Mouse (Mus musculus): ENCODE measurements at regions not wholly inside any gene's neighbourhood (a gene's known extent, or its start where the extent isn't known, plus 50 kb on each side); places are given as distances from the start of the nearest gene placed in this dataset.

DNA sequence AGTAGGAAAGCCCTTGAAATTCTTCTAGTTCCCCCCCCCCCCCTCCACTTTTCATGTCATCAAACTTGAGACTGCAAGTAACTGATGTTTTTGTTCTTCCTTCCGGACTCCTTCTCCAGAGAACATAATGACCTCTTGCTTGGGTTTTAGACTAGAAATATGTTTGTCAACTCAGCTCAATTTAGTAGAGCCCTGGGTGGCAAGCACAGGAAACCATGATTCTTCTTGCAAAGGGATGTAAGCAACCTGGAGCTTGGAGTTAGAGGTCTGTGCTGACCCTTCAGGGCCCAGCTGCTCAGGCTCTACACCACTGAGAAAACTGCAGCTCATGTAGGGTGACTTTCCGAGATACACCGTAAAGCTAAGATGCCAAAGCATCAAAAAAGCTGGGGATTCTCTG is 127.2 kb upstream of the Meis1 start:
- DNase-seq (ENCODE audit: low spot score): no peak

DNA sequence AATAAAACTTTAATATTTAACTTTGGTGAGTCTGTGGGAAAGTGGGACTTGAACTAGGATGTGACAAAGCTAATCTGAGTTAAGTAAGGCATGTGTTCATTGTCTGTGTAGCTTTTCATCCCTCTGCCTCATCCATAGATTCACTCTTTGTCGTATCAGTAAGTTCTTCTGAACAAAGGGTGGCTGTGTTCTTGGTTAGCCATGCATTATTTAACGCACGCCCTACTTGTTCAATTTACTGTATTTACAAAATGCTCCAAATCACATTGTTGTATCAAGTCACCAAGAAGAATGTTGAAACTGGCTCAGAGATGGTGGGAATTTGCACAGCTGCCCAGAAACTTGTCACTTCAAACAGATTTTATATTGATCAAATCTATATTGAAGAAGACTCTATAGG is 132.2 kb upstream of the Meis1 start:
- DNase-seq (ENCODE audit: low spot score): no peak

DNA sequence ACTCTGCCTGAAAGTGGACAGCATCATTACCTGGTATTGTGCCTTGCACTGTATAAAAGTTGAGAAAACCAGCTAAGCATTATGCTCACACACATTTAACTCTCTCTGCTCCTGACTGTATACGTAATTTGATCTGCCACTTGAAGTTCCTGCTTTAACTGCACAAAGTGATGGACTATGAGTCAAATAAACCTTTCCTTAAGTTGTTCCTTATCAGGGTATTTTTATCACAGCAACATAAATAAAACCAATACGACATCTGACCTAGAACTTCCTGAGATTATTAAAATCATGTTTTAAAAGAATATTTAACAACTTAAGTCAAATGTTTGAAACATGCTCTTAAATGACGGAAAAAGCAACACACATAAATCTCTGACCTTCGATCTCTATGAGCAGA is 134.9 kb upstream of the Meis1 start:
- DNase-seq (ENCODE audit: low spot score): no peak

DNA sequence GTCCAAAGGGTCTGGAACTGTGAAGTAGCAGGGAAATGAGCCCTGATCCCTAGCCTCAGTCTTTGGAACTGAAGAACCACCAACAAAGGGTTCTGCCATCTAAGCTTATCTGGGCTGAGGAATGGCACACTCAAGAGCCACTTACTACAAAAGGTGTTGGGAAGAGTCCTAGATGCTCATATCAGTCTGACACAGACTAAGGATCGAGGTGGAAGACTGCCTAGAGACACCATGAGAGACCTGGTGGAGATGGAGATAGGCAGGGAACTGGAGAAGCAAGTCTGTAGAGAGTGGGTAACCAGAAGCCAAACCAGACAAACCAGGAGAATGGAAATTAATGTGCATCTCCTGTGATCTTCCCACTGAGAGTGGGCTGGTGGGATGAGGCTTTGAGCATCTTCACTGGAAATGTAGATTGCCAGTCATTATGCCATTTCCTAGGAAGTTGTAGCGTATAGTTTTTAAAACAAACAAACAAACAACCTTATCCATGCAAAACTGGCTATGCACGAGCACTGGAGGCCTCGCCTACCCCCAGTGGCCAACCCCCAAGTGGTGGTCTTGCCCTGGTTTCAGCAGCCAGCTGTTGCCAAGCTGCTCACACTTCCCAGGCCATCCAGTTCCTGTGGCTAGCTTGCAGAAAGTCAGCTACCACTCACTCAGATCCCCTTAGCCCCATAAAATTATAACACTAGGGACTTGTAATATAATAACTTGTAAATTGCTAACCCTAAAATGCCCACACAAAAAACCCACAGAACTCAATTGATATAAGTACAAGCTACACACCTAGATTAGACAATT is 136.2 kb upstream of the Meis1 start:
- DNase-seq (ENCODE audit: low spot score): no peak

DNA sequence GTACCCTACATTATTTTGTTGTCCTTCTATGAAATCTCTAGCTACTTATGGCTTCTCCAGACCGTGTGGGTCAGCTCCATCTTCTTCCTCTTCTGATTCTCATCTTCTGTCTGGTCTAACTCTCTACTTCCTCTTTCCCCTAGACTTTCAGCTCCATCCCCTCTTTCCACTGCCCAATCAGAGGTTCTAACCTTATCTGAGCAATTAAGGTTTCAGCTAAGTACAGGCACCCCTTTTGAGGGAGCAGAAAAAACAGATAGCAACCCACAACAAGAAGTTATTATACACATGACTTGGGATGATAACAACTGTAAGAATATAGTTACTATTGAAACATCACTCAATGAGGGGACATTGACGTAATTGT is 136.8 kb upstream of the Meis1 start:
- no peak for DNase-seq (ENCODE audit: low spot score)

DNA sequence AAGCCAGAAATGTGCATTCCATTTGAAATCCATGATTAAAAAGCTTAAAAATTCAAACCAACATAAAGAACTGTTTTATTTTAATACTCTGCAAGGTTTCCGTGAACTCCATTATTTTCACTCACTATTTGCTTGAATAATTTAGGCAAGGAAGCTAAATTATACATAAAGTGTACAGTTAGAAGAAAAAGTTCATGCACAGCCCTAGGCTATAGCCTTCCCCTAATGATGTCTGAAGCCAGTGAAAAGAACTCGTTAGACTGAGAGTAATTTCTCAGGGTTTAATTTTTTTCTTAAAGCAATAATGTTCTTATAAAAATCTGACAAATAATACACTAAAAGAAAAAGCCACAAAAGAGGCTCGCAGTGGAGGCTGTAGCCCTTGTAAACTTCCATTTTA is 141.4 kb upstream of the Meis1 start:
- DNase-seq (ENCODE audit: low spot score): no peak

DNA sequence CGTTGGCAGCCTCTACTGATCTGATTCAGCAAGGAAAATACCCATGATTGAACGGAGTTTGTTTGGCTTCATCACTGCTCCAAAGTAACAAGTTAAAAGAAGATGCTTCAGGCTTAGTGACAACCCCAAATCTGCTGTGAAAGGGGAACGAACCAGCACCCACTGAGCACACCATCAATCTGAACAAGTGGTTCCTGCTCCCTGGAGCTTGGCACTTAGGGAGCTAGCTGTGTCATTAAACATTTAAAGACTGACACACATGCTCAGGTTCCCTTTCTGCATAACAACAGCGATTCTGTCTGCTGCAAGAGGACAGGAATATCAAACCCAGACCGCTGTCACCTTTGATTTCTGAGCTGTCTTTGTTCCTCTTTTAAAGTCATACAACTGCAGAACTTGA is 141.9 kb upstream of the Meis1 start:
- DNase-seq (ENCODE audit: low spot score): no peak

GRCm38 (mm10) chr11:19170938-19171337 is 152.2 kb upstream of the Meis1 start:
- DNase-seq (ENCODE audit: low spot score): no peak

- DNase-seq (ENCODE audit: low spot score): no peak
These were observed 155.7 kb upstream of the Meis1 start for GRCm38 (mm10) chr11:19174305-19175017.

GRCm38 (mm10) chr11:19179290-19179689 is 160.5 kb upstream of the Meis1 start:
- no peak for DNase-seq (ENCODE audit: low spot score)

GRCm38 (mm10) chr11:19189778-19190177 is 171.0 kb upstream of the Meis1 start:
- DNase-seq (ENCODE audit: low spot score): no peak

- DNase-seq (ENCODE audit: low spot score): no peak
These were observed 175.7 kb upstream of the Meis1 start for GRCm38 (mm10) chr11:19194464-19194863.

DNA sequence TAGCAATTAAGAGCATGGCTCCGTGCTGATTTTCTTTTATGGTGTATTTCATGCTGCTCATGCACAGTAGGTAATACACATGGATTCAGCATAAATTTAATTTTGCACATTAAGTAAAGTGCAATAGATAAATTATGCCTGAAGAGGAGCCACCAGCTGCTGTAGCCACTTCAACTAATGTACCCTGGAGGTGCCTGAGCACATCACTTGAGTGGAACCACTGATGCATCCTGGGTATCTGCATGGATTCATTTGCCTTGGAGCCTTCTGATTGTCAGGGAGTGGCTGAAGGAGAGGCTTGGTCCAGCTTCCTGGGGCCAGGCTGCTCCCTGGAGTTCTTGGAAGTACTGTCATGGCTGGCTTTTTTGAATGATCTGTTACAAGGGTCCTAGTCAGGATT is 179.0 kb upstream of the Meis1 start:
- no peak for DNase-seq (ENCODE audit: low spot score)

DNA sequence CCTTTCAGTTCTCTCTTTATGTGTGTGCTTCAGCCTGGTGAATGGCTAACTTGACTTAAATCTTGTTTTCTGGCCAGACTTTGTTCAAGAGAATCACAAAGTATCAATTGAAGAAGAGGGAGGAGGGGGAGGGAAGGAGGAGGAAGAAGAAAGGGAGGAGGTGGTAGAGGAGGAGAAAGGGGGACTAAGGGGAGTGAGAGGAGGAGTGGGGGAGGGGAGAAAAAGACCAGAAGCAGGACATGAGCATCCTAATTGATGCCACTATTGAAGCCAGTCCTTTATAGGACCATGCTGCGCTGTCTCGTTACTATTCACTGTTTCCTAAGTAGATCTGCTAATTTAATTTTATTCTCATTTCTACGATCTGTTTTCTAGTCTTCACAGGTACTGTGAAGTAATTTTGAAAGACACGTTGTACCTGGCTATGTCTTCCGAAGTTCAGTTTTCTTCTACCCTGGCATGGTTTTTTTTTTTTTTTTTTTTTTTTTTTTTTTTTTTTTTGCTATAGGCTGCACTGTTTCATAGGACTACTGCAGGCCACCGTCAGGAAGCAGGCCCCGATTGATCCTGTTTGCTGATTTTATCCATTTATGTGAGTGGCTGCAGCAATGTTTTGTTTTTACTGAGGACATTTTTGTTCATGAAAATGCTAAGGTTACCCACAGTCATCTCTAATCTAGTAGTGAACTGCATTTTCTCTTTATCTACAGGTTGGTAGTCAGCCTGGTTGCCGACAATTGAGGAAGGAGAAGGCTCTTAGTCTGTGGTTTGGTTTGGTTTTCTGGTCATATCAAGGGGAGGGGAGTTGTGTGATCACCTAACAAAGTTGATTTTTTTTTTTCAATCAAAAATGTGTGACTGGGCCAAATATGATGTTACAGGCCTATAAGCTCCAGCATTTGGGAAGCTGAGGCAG is 184.1 kb upstream of the Meis1 start:
- no peak for DNase-seq (ENCODE audit: low spot score)

GRCm38 (mm10) chr11:19203518-19203900 is 184.7 kb upstream of the Meis1 start:
- DNase-seq (ENCODE audit: low spot score): no peak

GRCm38 (mm10) chr11:19203968-19204367 is 185.2 kb upstream of the Meis1 start:
- no peak for DNase-seq (ENCODE audit: low spot score)

- DNase-seq (ENCODE audit: low spot score): no peak
These were observed 185.7 kb upstream of the Meis1 start for GRCm38 (mm10) chr11:19204521-19204920.

DNA sequence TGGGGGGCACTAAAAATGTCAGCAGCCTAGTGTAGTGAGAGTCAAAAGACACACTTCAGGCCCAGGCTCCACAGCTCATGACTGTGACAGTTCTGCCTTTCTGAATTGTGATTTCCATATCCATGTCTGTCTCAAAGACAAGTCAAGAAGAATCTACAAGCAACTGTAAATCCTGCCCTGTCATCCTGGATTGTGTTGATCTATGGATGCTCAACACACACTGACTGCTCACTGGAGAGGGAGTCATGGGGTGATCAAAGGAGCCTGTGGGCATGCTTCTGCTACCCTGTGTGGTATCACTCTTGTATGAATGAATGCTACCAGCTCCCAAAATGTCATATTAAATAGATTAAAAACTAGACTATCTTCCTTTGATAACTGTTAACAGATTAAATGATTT is 186.4 kb upstream of the Meis1 start:
- DNase-seq (ENCODE audit: low spot score): no peak

DNA sequence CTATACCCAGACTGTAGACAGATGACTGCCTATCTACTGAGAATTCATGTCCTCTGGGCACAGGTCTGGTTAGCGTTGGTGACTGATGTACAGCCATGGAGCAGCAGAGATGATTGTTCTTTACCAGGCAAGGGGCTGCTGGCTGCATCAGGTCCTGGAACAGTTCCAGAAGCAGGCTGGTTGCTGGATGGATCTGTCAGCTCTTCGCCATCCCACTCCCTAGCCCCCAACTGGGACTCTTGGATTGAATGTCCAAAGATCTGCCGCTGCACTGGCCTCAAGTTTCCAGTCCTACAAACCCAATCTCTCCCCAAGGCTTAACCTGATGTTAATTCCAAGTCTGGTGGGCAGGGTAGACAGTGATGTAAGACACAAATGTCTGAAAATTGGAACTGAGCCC is 200.7 kb upstream of the Meis1 start:
- no peak for DNase-seq (ENCODE audit: low spot score)

GRCm38 (mm10) chr11:19221442-19221841 is 202.7 kb upstream of the Meis1 start:
- DNase-seq (ENCODE audit: low spot score): no peak

- no peak for DNase-seq (ENCODE audit: low spot score)
These were observed 208.0 kb upstream of the Meis1 start for GRCm38 (mm10) chr11:19226756-19227155.

DNA sequence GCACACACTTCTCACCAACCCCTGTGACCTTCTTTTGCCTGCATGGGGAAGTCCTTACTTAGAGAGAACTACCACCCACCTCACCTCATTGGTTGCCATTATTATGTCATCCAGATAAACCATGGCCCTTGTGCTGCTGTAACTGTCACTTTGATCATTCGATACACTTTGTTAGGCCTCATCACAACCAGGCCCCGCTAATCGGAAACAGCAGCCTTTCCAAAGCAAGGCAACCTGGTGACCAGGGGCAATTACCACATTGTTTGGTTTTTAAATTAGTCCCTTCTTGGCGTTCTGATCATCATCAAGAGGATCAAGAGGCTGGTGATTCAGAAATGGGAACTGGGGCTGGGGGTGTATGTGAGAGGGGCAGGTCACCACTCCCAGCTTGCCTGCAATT is 208.9 kb upstream of the Meis1 start:
- DNase-seq (ENCODE audit: low spot score): no peak
